Mouse (Mus musculus): ENCODE results near the gene Bmp7.

DNA sequence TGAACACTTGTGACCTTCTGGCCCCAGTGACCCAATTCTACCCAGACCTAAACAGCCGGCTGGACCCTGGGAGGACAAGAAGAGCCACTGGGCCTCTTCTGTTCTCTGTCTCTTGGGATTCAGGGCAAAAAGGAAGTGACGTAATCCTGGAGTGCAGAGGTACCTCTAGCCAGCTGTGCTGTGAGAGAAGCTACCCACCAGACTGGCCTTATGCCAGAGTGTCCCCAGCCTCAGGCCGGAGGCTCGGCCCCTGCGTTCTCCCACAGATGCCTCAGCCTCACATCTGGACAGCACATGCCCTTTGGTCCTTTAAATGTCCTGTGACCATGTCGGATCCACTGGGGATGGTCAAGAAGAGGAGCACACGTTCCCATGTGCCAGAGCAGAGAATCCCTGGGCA, 54.3 kb downstream of the Bmp7 start:
- TF ChIP-seq POLR2A (IDR thresholded peaks at IDR 0.05; ENCODE audit: low read depth, low read length) (no peak), CTCF (IDR thresholded peaks at IDR 0.05; ENCODE audit: extremely low read depth, insufficient read depth, insufficient read length, insufficient replicate concordance) (no peak)
